Mouse (Mus musculus): ENCODE results near the gene Lrch1. TPM values are rescaled to one million over a fixed set of nuclear protein-coding genes. Genes with fewer than 3 reads are reported as not detected.
A peak's percentile ranks its signal among the peaks of the same experiment; 100 is the strongest.

Gene Lrch1
- polyA plus RNA-seq, 1 experiment from 2014 or later = 8.2 TPM

DNA sequence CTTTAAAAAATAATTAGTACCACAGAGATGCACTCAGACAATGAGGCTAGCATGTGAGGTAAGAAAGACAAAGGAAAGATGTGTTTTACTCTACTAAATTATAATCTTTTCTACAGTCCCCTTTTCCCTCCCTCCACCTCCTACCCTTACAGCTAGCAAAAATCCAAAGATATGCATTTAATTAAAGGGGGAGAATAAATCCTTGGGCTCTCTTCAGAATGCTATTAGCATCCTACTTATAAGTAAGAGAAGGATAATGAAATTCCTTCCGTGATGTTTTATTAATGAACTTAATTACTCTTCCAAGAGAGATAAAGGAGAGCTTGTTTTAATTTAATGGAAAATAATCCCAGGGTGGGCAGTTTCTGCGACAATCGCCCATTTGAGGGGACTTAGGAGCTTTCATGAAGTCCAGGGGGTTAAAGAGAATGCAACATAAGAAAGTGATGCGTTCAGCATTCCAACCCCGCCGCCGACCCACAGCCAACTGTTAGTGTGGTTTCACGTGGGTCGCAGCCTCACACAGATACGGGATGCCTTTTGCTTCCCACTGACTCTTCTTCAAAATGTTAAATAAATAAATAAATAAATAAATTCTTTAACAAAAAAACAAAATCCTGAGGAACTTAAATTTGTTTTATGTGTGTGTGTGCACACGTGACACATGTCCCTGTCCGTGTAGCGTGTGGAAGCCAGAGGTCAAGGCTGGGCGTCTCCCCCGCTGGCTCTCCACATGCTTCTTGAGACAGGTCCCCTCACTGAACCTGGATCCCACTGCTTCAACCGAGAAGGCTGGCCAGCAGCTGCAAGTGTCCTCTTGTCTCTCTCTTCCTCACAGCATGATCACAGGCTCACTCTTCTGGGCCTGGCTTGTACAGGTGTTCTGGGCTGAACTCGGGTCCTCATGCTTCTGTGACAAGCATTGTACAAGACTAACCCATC, 132.6 kb downstream of the Lrch1 start:
- H3K36me3 ChIP-seq = peaks cover 7% of the 10 kb centered on the region; the same call in 1 of the 2 replicates
- WGBS = 58% methylated on average over 17 of the region's 17 CpGs
- no peak overlapping the region for H3K9ac ChIP-seq (replicated peaks)
- no peaks in the 10 kb centered on the region for H3K9me3 ChIP-seq
- H3K27ac ChIP-seq (replicated peaks) = no peak overlapping the region
- no peaks in the 10 kb centered on the region for H3K27me3 ChIP-seq
- no peak overlapping the region for H3K4me2 ChIP-seq (replicated peaks)
- H3K4me3 ChIP-seq = no peak overlapping the region
- H3K4me1 ChIP-seq = peaks cover 18% of the 10 kb centered on the region
- ATAC-seq (ENCODE audit: low FRiP score, low read depth) = peak; percentile 53

DNA sequence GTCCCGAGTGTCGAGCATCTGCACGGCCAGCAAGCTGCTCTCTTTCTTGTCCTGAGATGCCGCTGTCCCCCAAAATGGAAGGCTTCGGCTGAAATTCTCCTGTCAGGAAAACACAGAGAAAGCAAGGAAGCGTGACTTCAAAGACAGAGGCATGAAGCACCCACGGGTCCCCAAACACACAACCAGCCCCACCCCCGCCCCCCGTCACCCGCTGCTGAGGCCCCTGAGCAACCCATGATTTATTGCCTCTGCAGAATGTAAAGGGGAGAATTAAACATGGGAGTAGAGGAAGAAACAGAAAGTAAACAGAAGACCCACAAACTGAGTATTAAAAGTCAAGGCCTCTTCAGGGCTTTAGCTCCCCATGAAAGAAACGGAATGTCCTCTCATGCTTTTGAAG, 136.1 kb downstream of the Lrch1 start:
- H3K4me1 ChIP-seq = peaks cover 15% of the 10 kb centered on the region
- peaks cover 10% of the 10 kb centered on the region; the same call in 1 of the 2 replicates for H3K36me3 ChIP-seq
- no peak for ATAC-seq (ENCODE audit: low FRiP score, low read depth)
- no peak overlapping the region for H3K27ac ChIP-seq (replicated peaks)
- H3K9me3 ChIP-seq = no peaks in the 10 kb centered on the region
- H3K27me3 ChIP-seq = no peaks in the 10 kb centered on the region
- no peak overlapping the region for H3K4me3 ChIP-seq
- WGBS = 79% methylated on average over 11 of the region's 11 CpGs
- H3K4me2 ChIP-seq (replicated peaks) = no peak overlapping the region
- no peak overlapping the region for H3K9ac ChIP-seq (replicated peaks)

DNA sequence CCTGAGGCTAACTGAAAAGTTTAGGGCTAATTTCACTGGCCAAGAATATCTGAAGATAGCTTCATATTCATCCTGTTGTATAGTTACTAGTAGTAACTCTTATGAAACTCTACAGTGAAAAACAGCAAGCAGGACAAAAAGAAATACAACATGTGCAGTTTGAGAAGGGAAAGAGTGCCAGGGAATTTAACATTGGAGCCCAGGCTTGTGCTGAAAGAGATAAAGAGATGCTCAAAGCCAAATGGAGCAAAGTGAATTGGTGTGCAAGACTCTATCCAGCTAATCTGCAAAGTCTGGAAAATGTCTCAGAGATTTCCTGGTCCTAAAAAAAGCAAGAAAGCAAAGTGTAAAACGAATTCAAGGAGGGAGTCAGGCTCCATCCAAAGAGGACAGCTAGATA, 145.7 kb downstream of the Lrch1 start:
- H3K9ac ChIP-seq (replicated peaks) = no peak overlapping the region
- ATAC-seq (ENCODE audit: low FRiP score, low read depth) = no peak
- H3K9me3 ChIP-seq = 0 out of 2 replicates have a peak, but pooled peaks cover 5% of the 10 kb centered on the region
- H3K4me1 ChIP-seq = peaks cover 13% of the 10 kb centered on the region
- 74% methylated on average over 1 of the region's 1 CpGs for WGBS
- H3K27me3 ChIP-seq = no peaks in the 10 kb centered on the region
- H3K36me3 ChIP-seq = peaks cover 14% of the 10 kb centered on the region
- H3K4me2 ChIP-seq (replicated peaks) = no peak overlapping the region
- H3K4me3 ChIP-seq = no peak overlapping the region
- H3K27ac ChIP-seq (replicated peaks) = no peak overlapping the region

DNA sequence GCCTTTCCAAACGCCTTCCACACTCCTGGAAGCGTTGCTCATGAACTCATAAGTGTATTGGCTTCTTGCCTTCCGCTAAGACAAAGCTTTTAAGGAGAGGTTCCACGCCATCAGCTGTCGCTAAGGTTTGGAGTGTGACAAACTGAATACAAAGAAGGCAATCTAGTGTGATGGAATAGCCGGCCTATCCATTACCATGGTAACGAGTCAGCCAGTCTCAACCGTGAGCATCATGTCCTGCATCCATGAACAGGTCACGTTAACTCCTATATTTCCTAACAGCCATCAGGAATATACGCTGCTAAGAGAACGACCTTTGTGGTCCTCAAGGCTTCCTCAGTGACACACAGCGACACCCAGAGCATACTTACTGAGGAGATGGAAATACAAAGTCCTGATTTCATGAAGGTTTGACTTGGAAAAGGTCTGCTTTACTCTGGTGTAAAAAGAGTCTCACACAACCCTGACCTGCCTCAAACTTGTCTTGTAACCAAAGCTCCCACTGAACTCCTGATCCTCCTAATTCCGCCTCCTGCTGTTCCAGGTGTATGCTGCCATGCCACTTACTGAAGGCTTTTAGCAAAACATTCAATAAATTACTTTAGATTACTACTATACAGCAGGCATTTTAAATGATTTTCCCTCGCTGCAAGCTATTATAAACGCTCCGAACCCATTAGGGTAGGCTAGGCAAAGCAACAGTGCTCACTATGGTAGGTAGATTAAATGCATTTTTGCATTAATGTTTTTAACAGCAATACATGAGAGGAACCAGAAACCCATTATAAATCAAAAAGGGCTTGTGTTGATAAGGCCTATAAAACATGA, 149.4 kb downstream of the Lrch1 start:
- H3K27ac ChIP-seq (replicated peaks) = peak overlapping the region; percentile 68
- H3K4me2 ChIP-seq (replicated peaks) = peak overlapping the region; percentile 17; the same call in 1 of the 2 replicates
- no peak overlapping the region for H3K4me3 ChIP-seq
- H3K9ac ChIP-seq (replicated peaks) = no peak overlapping the region; the same call in 1 of the 2 replicates
- H3K27me3 ChIP-seq = no peaks in the 10 kb centered on the region
- 0 out of 2 replicates have a peak, but pooled peaks cover 6% of the 10 kb centered on the region for H3K36me3 ChIP-seq
- WGBS = 56% methylated on average over 16 of the region's 16 CpGs
- ATAC-seq (ENCODE audit: low FRiP score, low read depth) = peak; percentile 89
- 0 out of 2 replicates have a peak, but pooled peaks cover 5% of the 10 kb centered on the region for H3K9me3 ChIP-seq
- peaks cover 13% of the 10 kb centered on the region for H3K4me1 ChIP-seq

DNA sequence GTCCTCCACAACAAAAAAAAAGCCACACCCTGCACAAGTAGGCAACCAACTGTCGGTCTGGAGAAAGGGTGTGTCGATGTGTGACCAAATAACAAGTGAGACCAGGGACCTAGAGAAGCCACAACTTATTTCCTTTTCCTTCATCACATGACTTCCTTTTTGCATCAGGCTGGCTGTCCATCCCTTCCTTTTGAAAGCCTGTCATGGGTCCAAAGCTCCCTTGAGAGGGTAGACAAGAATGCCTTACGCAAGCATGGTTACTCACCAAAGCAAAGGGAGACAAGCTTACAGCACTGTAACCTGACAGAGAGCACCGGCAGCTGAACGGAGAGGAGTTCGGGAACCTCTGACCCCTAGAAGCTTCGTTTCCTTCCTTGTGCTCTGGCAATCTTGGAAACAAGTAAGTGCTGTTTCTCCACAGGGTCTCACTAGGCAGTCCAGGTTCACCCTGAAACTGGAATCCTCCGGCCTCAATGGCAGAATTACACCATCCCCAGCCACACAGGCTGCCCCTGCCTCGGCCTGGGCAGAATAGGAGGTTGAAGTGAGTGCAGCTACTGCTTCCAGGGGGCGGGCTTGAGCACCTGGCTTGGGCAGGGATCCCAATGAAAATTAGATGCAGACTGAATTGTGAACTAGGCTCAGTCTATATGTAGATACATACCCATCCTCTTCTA, 150.2 kb downstream of the Lrch1 start:
- H3K4me3 ChIP-seq = no peak overlapping the region
- H3K9ac ChIP-seq (replicated peaks) = no peak overlapping the region; the same call in 1 of the 2 replicates
- H3K4me2 ChIP-seq (replicated peaks) = peak overlapping the region; percentile 17; the same call in 1 of the 2 replicates
- 0 out of 2 replicates have a peak, but pooled peaks cover 6% of the 10 kb centered on the region for H3K36me3 ChIP-seq
- H3K9me3 ChIP-seq = 0 out of 2 replicates have a peak, but pooled peaks cover 5% of the 10 kb centered on the region
- H3K27ac ChIP-seq (replicated peaks) = peak overlapping the region; percentile 68
- H3K27me3 ChIP-seq = no peaks in the 10 kb centered on the region
- ATAC-seq (ENCODE audit: low FRiP score, low read depth) = peak; percentile 64
- peaks cover 13% of the 10 kb centered on the region for H3K4me1 ChIP-seq
- WGBS = 79% methylated on average over 10 of the region's 10 CpGs

DNA sequence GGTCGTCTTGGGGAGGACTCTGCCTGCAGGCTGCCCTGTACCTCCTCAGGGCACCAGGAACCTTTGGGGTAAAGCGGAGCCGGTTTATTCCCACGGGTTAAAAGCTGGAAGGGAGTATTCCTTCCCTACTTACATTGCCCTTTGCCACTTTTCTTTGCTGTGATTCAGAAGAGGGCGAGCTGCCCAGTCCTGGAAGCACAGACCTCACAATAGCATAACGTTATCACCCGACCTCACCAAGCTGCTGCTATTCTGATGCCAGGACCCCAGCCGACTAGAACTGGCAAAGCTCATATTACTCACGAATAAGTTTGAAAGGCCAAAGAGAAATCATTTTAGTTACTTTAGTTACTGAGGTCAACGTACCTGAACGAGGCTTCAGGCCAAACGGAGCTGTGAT, 152.7 kb downstream of the Lrch1 start:
- WGBS = 78% methylated on average over 12 of the region's 12 CpGs
- H3K36me3 ChIP-seq = no peaks in the 10 kb centered on the region
- no peaks in the 10 kb centered on the region for H3K9me3 ChIP-seq
- H3K9ac ChIP-seq (replicated peaks) = no peak overlapping the region
- H3K4me3 ChIP-seq = no peak overlapping the region
- H3K4me1 ChIP-seq = peaks cover 24% of the 10 kb centered on the region
- ATAC-seq (ENCODE audit: low FRiP score, low read depth) = no peak
- no peak overlapping the region for H3K4me2 ChIP-seq (replicated peaks)
- H3K27me3 ChIP-seq = no peaks in the 10 kb centered on the region
- no peak overlapping the region for H3K27ac ChIP-seq (replicated peaks)

DNA sequence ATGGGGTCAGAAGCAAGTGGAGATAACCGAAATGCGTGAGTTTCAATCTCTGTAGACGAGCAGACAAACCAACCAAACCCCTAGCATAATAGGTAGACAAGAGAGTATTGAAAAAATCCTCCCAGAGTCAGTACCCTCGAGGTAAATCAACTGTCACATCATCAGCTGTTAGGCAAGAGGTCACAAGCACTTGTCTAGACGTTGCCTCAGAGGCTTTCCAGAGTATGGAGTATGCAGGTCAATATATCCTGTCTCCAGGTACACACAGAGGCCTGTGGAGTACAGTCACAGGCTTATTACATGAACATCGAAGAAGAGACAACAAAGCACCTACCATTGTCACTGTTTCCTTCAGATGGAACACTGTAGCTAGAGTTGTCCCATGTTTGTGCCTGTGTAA, 154.9 kb downstream of the Lrch1 start:
- no peaks in the 10 kb centered on the region for H3K9me3 ChIP-seq
- H3K4me2 ChIP-seq (replicated peaks) = no peak overlapping the region
- no peak for ATAC-seq (ENCODE audit: low FRiP score, low read depth)
- peaks cover 15% of the 10 kb centered on the region for H3K4me1 ChIP-seq
- no peak overlapping the region for H3K4me3 ChIP-seq
- WGBS = 80% methylated on average over 6 of the region's 6 CpGs
- no peaks in the 10 kb centered on the region for H3K36me3 ChIP-seq
- no peaks in the 10 kb centered on the region for H3K27me3 ChIP-seq
- no peak overlapping the region for H3K9ac ChIP-seq (replicated peaks)
- H3K27ac ChIP-seq (replicated peaks) = no peak overlapping the region

DNA sequence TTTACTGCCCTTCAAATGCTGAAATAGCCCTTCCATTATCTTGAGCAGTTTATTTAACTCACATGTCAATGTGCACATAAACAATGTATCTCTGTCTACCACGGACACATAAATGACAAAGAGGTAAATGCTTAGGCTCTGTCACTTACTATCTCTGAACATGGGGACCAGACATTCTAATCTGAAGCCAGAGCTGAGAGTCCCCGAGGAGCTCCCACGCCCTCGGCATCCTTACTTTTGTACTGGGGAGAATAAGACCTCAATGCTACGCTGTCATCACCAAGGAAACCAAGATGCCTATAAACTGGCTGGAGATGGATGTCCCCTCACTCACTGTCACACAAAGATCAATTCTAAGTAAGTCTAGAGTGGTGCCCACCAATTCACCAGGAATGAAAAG, 157.1 kb downstream of the Lrch1 start:
- H3K27ac ChIP-seq (replicated peaks) = no peak overlapping the region
- no peaks in the 10 kb centered on the region for H3K9me3 ChIP-seq
- WGBS = 37% methylated on average over 5 of the region's 5 CpGs
- no peaks in the 10 kb centered on the region for H3K27me3 ChIP-seq
- peaks cover 11% of the 10 kb centered on the region; the same call in 1 of the 2 replicates for H3K4me1 ChIP-seq
- H3K4me3 ChIP-seq = no peak overlapping the region
- no peaks in the 10 kb centered on the region for H3K36me3 ChIP-seq
- H3K9ac ChIP-seq (replicated peaks) = no peak overlapping the region
- no peak overlapping the region for H3K4me2 ChIP-seq (replicated peaks)
- ATAC-seq (ENCODE audit: low FRiP score, low read depth) = no peak

DNA sequence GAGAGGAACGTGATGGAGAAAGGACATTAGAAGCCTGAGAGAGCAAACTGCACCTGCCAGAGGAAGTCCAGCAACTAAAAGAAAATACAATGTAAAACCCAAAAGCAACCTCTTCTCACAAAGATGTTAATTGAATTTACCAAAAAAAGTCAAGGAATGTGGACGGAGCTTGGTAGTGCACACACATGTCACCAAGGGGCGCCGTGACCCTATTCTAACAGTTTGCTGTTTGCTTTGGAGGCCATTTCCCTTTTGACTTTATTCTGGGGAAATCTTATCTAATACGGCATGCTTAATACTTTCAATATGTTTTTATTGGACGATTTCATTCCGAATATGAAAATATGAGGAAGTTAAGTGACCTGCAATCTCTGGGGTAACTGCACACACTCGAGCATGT, 158.9 kb downstream of the Lrch1 start:
- no peak overlapping the region for H3K4me2 ChIP-seq (replicated peaks)
- no peak overlapping the region for H3K27ac ChIP-seq (replicated peaks)
- no peak overlapping the region for H3K4me3 ChIP-seq
- peaks cover 10% of the 10 kb centered on the region for H3K36me3 ChIP-seq
- H3K9ac ChIP-seq (replicated peaks) = no peak overlapping the region
- H3K9me3 ChIP-seq = no peaks in the 10 kb centered on the region
- H3K27me3 ChIP-seq = no peaks in the 10 kb centered on the region
- H3K4me1 ChIP-seq = peaks cover 11% of the 10 kb centered on the region; the same call in 1 of the 2 replicates
- ATAC-seq (ENCODE audit: low FRiP score, low read depth) = no peak
- 85% methylated on average over 8 of the region's 8 CpGs for WGBS

DNA sequence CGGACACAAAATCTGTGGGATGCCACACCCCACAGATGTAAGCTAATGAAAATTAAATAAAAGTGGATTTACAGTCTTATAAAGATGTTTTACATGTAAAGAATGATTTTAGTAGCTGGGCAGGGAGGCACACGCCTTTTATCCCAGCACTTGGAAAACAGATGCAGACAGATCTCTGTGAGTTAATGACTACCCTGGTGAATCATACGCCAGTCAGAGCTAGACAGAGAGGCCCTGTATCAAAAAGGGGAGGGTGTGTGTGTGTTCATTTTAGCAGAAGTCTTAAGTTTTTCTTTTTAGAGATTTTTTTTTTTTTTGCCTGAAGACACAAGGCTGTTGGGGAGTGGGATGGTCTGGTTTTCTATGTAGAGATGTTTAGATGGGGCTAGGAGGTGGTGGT, 160.0 kb downstream of the Lrch1 start:
- no peak for ATAC-seq (ENCODE audit: low FRiP score, low read depth)
- Histone ChIP-seq H3K27ac (replicated peaks) (no peak overlapping the region), H3K4me2 (replicated peaks) (no peak overlapping the region), H3K4me1 (peaks cover 11% of the 10 kb centered on the region; the same call in 1 of the 2 replicates), H3K9ac (replicated peaks) (no peak overlapping the region), H3K4me3 (no peak overlapping the region), H3K36me3 (peaks cover 17% of the 10 kb centered on the region), H3K27me3 (no peaks in the 10 kb centered on the region), H3K9me3 (no peaks in the 10 kb centered on the region)
- 91% methylated on average over 3 of the region's 3 CpGs for WGBS

DNA sequence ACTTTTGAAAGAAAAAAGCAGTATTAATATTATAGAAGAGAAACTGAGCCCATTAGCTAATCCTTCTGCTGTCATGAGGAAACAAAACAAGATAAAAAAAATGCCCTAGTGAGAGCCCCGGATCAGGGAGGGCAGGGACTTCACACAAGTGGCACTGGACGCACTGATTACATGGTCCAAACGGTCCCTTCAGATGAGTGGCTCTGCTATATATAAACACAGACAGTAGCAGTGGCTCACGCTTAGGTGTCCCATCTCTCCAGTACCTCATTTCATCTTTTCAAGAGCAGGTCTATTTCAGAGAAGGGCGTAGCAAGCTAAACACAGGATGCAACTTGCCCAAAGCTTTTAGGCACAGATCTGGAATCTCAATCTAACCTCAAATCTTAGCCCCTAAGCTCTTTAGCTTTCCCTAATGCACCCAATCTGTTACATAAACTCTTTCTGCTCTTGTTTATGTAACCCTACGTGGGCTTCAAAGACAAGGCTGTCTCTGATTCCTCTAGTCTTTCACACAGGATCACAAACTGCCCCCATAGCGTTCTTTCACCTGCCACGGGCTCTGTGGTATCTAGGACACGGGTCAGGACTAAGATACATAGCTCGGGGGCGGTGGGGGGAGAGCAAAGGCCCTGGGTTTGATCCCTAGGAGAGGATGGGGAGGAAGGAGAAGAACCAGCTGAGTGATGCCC, 163.3 kb downstream of the Lrch1 start:
- H3K4me1 ChIP-seq = no peaks in the 10 kb centered on the region
- H3K27me3 ChIP-seq = no peaks in the 10 kb centered on the region
- no peak overlapping the region for H3K9ac ChIP-seq (replicated peaks)
- H3K27ac ChIP-seq (replicated peaks) = no peak overlapping the region
- H3K4me3 ChIP-seq = no peak overlapping the region
- H3K9me3 ChIP-seq = no peaks in the 10 kb centered on the region
- H3K36me3 ChIP-seq = peaks cover 17% of the 10 kb centered on the region
- 84% methylated on average over 11 of the region's 11 CpGs for WGBS
- no peak overlapping the region for H3K4me2 ChIP-seq (replicated peaks)
- ATAC-seq (ENCODE audit: low FRiP score, low read depth) = no peak
